Mouse (Mus musculus): ENCODE results near the gene Pam16.

Pam16 gene

DNA sequence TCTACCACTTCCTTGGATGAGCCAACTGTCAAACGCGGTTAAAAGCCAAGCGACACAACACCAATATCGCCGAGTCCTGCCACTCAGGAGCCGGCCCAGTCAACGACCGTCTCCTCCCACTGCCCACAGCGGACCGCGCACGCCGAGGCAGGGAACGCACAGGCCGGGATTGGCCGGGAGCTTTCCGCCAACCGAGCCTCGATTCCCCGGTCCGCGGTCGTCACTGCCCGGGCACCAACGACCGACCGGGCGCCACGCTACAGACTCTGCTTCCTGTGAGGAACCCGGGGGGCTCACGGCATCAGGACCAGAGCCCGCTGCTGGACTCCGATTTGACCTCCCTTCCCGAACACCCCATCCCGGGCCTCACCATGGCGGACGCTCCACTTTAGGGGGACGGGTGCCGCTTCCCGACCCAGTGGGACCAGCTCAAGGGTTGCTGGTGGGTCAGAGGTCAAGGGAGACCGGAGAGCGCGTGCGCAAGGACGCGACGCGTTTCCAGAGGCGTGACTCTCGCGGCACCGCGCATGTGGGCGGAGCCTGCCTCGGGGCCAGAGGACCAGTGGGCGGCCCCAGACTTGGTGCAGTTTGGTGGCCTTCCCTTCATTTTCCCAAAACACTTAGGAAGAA is at the start of gene Pam16:
TSS of gene Pam16 (minus strand) at position 508 of the 630 bp plus-strand sequence.
- DNase-seq (ENCODE audit: low spot score) = peak; percentile 94

DNA sequence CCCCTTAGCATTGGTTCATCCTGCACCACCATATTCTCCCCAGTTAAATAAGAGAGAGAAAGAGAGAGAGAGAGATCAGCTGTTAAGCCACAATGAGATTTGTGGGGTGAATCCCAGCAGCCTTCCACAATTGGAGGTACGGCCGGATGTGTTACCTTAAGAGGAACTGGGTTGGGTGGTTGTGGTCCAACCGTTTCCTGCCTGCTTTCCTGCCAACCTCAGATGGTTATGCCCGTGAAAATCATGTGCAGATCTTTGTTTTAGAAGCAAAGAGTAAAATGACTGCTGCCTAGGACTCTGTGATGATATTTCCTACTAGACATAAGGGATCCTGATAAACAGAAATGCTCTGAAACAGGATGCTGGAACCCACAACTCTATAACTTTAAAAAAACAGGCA is 49.3 kb upstream of the Pam16 start:
- no peak for DNase-seq (ENCODE audit: low spot score)

DNA sequence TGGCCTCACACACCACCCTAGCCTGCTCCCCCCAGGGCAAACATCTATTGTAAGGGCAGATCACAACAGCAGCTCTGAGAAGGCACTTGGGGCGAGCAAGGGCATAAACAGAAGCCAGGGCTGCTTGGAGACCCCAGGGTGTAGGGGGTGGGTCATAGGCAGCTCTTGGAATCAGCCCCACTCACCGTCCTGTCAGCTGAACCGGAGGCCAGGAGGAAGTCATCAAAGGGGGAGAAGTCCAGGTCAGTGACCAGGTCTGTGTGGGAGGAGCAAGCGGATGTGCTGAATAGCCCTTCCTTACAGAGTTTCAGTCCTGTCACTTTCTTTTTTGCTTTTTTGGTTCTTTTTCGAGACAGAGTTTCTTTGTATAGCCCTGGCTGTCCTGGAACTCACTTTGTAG is 45.5 kb upstream of the Pam16 start:
- no peak for DNase-seq (ENCODE audit: low spot score)

DNA sequence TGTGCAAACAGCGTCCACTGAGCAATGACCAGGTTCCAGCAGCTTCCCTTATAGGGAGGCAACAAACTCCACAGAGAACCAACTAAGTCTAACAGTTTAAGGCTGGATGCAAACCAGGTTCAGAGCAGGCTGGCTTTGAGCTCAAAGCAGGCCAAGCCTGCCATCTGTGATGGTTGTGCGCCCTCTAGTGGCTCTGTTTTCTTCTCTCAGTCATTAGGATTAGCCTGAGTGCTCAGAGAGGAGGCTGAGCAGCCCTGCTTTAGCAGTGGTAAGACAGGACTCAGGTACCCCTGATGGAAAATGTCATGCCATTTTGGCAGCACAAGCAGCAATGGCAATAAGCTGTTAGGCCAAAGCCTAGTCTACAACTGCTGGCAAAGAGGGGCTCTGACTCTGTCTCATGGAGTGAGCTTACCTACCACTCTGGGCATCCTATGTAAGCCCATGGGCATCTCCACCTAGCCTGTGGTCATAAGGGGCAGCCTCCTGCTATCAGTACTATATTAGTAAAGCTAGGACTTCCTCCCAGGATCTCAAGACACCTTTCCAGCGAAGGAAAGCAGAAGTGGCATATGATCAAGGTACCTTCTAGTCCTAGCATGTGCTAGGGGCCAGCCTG is 42.5 kb upstream of the Pam16 start:
- DNase-seq (ENCODE audit: low spot score) = peak; percentile 98

DNA sequence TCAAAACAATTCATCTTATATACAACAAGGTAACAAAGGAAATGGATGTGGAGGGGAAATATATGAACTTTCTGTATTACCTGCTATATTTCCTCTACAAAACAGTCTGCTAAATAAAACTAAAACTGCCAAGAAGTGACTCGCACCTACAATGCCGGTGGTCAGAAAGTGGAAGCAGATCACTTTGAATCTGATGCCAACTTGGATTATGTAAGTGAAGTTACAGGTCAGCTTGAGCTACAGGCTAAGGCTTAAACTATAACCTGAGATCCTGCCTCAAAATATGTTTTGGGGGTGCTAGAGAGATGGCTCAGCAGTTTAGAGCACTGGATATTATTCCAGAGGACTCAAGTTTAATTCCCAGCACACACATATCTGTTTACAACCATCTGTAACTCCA is 40.9 kb upstream of the Pam16 start:
- DNase-seq (ENCODE audit: low spot score) = no peak

DNA sequence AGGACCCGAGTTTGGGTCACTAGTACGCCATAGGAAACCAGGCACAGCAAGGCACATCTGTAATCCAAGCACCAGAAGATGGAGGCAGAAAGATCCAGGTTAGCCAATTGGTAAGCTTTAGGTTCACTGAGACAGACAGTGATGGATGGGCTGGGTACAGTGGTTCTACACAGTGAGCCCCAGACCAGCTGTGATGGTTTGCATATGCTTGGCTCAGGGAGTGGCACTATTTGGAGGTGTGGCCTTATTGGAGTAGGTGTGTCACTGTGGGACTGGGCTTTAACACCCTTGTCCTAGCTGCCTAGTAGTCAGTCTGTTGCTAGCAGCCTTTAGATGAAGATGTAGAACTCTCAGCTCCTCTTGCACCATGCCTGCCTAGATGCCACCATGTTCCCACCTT is 39.0 kb upstream of the Pam16 start:
- DNase-seq (ENCODE audit: low spot score) = no peak

DNA sequence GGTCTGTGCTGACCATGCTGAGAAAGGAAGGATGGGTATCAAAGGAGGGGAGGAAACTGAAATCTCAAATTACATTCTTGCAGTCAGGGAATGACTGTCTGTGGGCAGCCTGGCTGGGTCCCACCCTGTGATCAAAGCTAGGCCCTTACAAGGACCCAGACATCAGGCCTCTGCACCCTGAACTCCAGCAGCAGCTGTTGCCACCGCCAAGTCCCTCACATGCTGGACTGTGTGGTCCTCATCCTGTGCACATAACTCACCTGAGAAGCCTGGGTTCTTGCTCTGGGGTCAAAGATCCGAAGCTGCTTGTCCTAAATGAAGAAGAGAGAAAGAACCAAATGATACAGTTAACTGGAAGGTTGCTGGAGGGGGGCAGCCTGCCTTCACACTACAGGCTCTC is 36.8 kb upstream of the Pam16 start:
- DNase-seq (ENCODE audit: low spot score) = no peak

DNA sequence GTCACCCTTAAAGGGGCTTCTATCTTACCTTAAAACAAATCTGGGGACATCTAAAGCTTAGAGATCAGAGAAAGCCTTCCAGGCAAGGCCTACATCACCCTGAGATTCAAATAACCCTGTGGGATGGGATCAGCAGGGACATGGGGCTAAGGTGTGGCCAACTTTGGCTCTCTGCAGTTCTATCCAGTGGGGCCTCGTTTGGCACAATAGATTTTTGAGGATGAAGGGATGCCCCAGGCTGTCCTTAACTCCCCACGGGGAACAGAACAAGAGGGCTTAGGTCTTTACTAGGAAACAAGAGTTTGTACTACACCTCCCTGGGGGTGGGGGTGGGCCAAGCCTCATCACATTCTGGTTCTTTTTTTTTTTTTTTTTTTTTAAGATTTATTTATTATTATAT is 34.5 kb upstream of the Pam16 start:
- DNase-seq (ENCODE audit: low spot score) = no peak

DNA sequence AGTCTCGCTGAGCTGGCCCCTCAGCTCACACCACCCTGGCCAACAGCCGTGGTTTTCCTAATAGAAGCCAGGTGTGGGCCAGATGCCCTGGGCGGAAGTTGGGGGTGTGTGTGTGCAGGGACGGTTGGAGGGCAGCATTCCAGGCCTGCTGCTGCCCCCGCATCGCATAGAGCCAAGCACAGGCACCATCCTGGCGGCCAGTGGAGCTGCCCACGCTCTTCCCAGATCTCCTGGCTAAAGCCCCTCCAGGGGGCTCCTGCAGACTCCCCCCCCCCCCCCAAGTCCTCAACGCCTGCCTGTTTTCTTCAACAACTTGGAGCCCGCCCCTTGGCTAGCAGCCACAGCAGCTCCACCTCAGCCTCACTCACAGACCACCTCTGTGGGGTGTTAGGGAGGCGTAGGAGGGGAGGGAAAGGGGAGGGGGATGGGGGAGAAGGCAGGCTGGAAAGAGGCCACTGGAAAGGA is 34.0 kb upstream of the Pam16 start:
- peak; percentile 34 for DNase-seq (ENCODE audit: low spot score)

DNA sequence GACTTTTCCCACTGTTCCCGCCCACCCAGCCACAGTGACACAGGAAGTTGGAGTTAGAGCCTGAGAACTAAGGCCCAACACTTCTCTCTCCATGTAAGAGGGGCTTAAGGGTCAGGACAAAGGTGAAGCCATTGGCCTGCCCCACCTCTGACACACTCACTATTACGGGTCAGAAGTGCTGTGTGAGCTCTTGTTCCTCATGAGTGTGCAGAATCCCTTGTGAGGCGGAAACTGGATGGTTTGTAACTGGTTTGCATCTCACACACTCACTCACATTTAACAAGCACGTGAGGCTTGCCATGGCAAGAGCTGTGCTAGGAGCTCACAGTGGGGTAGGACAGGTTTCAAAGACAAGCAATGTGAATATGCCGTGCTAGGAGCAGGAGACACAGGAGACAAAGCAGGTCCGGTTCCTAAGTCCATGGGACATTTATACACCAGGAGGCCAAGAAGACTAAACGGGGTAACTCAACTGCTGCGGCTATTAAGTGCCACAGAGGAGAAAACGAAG is 31.8 kb upstream of the Pam16 start:
- DNase-seq (ENCODE audit: low spot score) = no peak

DNA sequence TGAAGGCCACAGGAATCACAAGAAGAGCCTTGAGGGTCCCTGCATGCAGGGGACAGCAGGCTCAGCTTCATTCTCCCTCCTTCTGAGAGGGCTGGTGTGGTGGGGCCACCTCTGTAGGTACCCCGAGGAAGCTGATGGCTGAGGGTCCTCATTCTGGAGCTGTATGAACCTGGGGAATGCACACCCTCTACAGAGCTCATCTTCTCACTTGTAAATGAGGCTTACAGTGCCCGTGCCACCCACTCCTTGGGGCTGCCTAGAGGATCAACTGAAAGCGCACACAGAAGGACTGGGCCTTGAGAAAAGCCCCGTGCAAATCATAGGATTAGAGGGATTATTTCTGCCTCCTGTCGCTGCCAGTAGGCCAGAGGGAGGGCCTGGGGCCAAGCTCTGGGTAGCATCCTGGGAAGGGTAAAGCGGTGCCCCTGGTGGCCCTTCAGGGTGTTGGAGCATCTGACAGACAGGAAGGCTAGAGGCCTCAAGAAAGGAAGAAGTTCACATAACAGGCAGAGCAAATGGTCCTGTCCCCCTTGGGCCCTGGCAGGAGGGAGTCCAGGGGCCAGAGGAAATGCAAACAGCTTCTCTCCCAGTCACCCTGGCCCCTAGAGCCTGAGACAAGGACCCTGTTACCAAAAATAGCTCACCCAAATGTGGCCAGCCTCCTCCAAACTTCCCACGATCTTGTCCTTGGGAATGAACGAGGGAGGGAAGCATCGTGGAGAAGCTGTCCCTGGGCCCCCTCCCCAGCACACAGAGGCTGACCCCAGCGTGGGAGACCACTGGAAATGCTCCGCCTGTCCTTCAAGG is 31.2 kb upstream of the Pam16 start:
- peak; percentile 66 for DNase-seq (ENCODE audit: low spot score)

DNA sequence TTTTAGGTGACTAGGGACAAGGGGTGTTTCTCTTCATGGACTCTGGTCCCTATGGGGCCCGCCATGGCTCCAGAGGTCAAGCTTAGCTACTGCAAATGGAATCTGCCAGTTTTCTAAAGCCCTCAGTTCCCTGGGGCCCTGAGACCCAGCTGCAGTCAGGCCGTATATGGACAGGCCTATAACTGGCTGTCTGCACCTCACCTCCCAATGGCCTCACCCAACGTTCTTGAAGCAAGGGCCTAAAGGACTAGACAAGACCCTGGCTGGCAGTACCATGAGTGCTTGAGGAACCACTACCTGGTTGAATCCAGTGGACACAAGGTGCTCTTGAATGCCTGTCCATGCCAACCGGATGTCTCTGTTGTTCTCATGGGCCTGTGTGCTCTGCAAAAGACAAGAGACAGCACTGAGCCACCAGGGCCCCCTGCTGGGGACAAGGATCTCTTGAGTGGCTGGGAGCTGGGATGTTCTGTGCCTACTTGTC is 30.5 kb upstream of the Pam16 start:
- DNase-seq (ENCODE audit: low spot score) = no peak

DNA sequence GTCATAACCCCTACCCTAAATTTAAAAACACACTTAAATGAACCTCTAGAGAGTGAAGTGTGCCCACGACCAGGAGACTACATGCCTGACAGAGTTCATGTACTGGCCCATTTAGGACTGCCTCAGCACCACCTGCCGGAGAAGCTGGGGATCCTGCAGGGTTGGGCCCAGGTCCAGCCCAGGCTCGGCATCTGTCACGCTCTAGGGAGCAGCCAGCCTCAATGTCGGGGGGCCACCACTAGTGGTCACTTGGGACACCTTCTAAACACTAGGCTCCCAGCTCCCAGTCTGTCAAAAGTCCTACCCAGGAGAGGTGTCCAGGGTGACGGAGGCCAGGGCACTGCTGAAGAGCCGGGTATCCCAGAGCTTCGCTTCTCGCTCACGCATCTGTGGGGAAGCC is 29.9 kb upstream of the Pam16 start:
- no peak for DNase-seq (ENCODE audit: low spot score)

DNA sequence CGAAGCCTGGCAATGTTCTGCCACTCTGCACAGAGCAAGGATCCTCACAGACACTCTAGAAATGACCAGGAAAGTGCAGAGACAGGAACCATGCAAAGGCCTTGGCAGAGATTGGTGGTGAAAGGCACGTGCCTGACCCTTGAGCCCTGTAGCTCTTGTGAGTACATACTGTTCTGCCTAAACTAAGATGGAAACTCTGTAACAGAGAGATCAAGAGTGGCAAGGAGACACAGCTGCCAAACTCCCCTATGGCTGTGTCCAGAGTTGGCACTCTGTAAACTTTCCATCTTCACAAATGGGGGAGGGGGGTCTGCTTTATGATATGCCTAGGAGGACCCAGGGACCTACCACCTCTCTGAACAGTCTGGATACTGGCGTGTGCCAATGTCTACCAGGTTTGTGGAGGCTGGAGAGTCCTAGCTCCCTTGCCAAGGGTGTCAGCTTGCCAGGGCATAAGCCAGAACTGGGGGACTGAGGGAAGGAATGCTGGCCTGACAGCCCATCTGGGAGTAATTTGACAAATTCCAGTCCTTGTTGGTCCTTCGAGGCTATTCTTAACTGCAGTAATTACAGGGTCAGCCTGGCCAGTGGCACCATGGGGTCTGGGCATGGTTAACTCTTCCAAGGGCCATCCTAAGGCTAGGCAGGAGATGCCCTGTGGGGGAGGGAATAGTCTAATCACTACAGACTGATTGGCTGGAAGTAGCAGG is 28.1 kb upstream of the Pam16 start:
- no peak for DNase-seq (ENCODE audit: low spot score)

DNA sequence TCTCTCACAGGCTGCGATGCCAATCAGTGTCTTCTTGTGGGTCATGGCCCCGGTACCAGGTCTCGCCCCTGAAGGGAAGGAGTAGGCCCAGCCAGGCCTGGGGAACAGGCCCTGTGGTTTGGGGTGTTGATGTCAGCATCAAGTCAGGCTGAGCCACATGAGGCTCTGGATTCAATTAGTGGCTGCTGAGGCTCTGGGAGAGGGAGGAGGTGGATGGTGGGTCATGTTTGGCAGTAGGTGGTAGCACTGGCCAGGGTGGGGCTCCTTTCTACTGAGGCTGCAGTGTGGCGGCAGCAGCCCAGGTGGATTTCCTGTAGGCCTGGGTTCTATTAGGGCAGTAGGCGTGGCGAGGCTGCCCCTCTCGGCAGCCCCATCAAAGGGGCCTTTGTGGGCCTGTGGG is 26.8 kb upstream of the Pam16 start:
- no peak for DNase-seq (ENCODE audit: low spot score)

DNA sequence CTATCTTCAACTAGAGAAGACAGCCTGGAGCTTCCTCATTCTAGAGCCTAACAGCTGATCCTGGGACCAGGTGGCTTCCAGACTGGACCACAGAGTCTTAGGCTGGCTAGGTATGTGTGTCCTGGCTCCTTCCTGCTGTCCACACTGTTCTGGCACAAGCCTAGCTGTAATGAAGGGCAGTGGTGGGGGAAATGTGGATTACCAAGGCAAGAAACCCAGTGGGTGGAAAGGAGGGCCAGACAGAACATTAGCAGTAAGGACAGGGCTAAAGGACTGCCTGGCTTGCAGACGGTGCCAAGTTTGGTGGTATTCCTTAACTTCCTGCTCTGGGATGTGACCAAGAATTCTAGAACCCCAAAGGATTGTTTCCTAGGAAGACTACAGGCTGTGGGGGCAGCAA is 26.3 kb upstream of the Pam16 start:
- no peak for DNase-seq (ENCODE audit: low spot score)

DNA sequence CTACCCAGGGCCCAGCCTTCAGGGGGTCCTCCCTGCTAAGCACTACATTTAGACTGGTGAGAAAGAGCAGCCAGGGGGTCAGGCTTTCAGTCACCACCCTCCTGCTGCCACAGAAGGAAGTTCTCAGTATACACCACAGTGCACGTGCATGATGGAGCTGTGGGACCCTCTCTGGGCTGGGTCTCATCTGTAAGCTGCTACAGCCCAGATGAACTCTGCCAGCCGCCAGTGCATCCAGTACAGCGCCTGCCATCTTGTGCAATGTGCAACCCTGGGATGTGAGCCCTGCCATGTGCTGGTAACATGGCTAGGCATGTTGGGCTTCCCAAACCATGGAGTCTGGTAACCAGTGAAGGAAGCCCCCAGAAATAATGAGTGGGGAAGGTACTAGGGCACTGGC is 25.4 kb upstream of the Pam16 start:
- no peak for DNase-seq (ENCODE audit: low spot score)

DNA sequence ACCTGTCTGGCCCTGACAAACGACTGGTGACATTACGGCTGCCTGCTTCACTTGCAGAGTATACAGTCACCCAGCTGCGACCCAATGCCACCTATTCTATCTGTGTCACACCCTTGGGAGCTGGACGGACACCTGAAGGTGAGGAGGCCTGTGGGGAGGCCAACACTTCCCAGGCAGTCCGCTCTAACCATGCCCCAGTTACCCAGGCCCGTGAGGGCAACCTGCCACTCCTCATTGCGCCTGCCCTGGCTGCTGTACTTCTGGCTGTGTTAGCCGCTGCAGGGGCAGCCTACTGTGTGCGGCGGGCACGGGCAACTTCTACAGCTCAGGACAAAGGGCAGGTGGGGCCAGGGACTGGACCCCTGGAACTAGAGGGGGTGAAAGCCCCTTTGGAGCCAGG is 24.9 kb upstream of the Pam16 start:
- DNase-seq (ENCODE audit: low spot score) = no peak

DNA sequence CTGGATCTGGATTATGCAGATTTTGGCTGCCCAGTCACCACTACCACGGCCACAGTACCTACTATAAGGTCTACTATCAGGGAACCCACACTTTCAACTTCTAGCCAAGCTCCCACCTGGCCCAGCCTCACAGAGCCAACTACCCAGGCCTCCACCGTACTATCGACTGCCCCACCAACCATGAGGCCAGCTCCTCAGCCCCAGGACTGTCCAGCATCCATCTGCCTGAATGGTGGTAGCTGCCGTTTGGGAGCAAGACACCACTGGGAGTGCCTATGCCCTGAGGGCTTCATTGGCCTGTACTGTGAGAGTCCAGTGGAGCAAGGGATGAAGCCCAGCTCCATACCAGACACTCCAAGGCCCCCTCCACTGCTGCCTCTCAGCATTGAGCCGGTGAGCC is 24.4 kb upstream of the Pam16 start:
- no peak for DNase-seq (ENCODE audit: low spot score)

DNA sequence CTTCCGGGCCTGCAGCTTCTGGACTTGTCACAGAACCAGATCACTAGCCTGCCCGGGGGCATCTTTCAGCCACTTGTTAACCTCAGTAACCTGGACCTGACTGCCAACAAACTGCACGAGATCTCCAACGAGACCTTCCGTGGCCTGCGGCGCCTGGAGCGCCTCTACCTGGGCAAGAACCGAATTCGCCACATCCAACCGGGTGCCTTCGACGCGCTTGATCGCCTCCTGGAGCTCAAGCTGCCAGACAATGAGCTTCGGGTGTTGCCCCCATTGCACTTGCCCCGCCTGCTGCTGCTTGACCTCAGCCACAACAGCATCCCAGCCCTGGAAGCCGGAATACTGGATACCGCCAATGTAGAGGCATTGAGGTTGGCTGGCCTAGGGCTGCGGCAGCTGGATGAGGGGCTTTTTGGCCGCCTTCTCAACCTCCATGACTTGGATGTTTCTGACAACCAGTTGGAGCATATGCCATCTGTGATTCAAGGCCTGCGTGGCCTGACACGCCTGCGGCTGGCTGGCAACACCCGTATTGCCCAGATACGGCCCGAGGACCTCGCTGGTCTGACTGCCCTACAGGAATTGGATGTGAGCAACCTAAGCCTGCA is 23.7 kb upstream of the Pam16 start:
- DNase-seq (ENCODE audit: low spot score) = no peak

DNA sequence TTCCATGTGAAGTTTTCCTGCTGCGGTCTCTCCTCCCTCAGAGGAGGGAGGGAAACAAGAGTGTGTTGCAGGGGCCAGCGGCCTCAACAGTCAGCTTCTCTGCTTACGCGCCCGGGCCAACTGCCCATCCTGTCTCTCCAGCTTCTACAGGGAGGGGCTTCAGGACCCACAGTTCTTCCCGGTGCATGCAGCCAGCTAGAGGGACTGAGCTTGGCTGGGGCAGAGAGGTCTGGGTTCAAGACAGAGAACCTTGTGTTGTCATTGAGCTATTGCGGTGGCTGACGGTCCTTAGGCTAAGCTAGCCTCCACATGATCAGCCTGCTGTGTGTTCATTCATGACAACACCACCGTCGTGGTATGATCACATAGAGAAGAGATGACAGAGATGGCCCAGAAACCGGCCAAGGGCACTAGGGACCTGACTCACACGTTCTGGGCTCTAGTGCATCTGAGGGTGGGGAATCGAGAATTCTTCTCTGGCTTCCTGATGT is 22.9 kb upstream of the Pam16 start:
- DNase-seq (ENCODE audit: low spot score) = no peak

DNA sequence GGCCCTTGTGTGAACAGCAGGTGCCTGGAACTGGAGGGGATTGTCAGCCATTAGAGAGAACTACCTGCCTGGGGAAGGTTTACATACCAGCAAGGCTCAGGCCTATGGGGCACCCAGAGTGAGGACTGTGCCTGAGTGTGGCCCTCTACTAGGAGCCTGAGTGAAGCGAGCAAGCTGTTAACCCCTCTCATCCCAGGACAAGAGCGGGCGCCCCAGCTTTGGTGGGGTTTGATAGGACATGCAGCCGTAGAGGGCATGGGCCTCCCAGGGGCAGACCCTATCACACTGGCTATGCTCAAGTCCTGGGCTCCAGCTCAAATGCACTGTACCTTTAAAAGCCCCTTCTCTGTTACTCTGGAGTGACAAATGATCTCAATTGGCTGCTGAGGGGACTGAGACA is 22.0 kb upstream of the Pam16 start:
- DNase-seq (ENCODE audit: low spot score) = no peak

Data from retina, embryonic 14.5 days (tissue).